Mouse (Mus musculus) left cerebral cortex, postnatal 25 days (tissue): ENCODE results near the gene Xrcc3. TPM values are rescaled to one million over a fixed set of nuclear protein-coding genes. Genes with fewer than 3 reads are reported as not detected.

Source experiments
- DNase-seq, 2 experiments: peaks; one replicate each; pipeline ENCODE4 v3.0.0; 2022; ENCODE audit warnings: low spot score in 2 of 2, mixed read lengths in 1 of 2
- intact Hi-C: fragments of 180-260 bp; cut with DNase I; formaldehyde crosslinking; loops from one replicate; pipeline ENCODE4 v1.15.1; 2025
- total RNA-seq, 2 experiments: library from RNA; stranded (reverse); gene quantifications; 2 replicates each; pipeline ENCODE4 v1.2.3; 2021

The Xrcc3 gene
- total RNA-seq, 2 experiments from 2014 or later, result 3.3 to 4.2 TPM

- intact Hi-C loops, result no loop called here
- no peak for DNase-seq
Observed at GRCm38 (mm10) chr12:111756698-111757082, 57.0 kb downstream of the Xrcc3 start.

GRCm38 (mm10) chr12:111756082-111756697 is 57.5 kb downstream of the Xrcc3 start:
- intact Hi-C loops, result no loop called here
- DNase-seq, result no peak

GRCm38 (mm10) chr12:111755231-111755630 is 58.4 kb downstream of the Xrcc3 start:
- intact Hi-C loops, result no loop called here
- no peak for DNase-seq

GRCm38 (mm10) chr12:111754710-111755109 is 59.0 kb downstream of the Xrcc3 start:
- DNase-seq, result no peak
- intact Hi-C loops, result no loop called here

GRCm38 (mm10) chr12:111753347-111753746 is 60.3 kb downstream of the Xrcc3 start:
- intact Hi-C loops, result no loop called here
- DNase-seq, result no peak

Other genes starting within 250 kb of the Xrcc3 start
- 100 to 1,000 TPM; 107 to 109 TPM for gene Mark3, start 239.3 kb downstream of the Xrcc3 start, total RNA-seq
- 1,000 to 10,000 TPM; 1,727 to 1,729 TPM for gene Ckb, start 141.5 kb downstream of the Xrcc3 start, total RNA-seq
- 10 to 100 TPM; 17.1 to 17.4 TPM for gene Trmt61a, start 135.8 kb downstream of the Xrcc3 start, total RNA-seq
- 10 to 100 TPM; 53.9 to 56.9 TPM for gene Bag5, start 100.6 kb downstream of the Xrcc3 start, total RNA-seq
- 10 to 100 TPM; 37.0 to 40.0 TPM for gene Apopt1, start 100.6 kb downstream of the Xrcc3 start, total RNA-seq
- gene Klc1, start 55.0 kb downstream of the Xrcc3 start, total RNA-seq, result 100 to 1,000 TPM; 764 to 822 TPM
- gene Zfyve21, start 297 bp upstream of the Xrcc3 start, total RNA-seq, result 10 to 100 TPM; 20.7 to 21.1 TPM
- gene Ppp1r13b, start 94.2 kb upstream of the Xrcc3 start, total RNA-seq, result 10 to 100 TPM; 58.4 to 63.9 TPM
- 100 to 1,000 TPM; 375 to 382 TPM for gene Atp5mpl, start 153.1 kb upstream of the Xrcc3 start, total RNA-seq
- under 1 TPM; 0.28 to 0.85 TPM for gene Tdrd9, start 157.7 kb upstream of the Xrcc3 start, total RNA-seq
- gene Rd3l, start 167.4 kb upstream of the Xrcc3 start, total RNA-seq, result under 1 TPM; 0.34 to 0.50 TPM